Mouse (Mus musculus): ENCODE measurements around the gene Madd. TPM values are rescaled to one million over a fixed set of nuclear protein-coding genes. Genes with fewer than 3 reads are reported as not detected.

The Madd gene
- polyA plus RNA-seq, 1 experiment from 2014 or later = 39.1 TPM

DNA sequence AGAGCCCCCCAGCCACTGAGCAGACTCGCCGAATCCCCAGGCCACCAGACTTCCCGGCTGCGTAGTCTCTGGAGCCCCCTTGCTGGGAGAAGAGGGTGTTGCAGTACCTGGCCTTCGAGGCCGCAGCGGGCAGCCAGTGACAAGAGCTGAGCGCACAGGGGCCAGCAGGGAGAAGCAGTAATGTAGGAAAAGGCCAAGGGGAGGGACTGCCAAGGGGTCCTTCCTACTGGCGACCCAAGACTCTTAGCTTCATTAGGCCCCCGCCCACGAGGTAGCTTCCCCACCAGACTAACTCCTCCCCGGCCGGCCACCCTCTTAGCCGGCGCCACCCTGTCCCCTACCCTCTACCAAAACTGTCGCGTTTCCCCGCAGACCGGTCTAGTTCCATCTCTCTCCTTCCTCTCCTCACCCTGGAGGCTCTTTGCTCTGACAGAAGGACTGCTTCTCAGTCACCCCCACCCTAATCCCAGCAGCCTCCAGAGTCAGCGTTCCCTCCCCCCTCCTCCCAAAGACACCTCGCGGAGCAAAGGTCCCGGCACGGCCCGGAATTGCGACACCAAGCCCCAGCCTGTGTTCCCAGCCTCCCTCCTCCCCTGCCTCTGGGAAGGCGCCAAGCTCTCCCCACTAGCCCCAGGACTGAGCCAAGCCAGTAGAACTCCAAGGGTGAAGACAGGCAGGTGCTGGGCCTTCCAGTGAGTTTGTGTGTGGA lies 11.1 kb upstream of the Madd start:
- Histone ChIP-seq H3K4me1 (peaks cover 14% of the 10 kb centered on the region), H3K4me2 (peak overlapping the region; percentile 56), H3K4me3 (replicated peaks) (peak overlapping the region; percentile 28), H3K9ac (peak overlapping the region; percentile 51), H3K27ac (no peak overlapping the region), H3K36me3 (replicated peaks) (no peaks in the 10 kb centered on the region), H3K27me3 (peaks cover 14% of the 10 kb centered on the region), H3K9me3 (no peaks in the 10 kb centered on the region)
- peak; percentile 91 for ATAC-seq (ENCODE audit: low FRiP score)
- 2% methylated on average over 27 of the region's 27 CpGs for WGBS

DNA sequence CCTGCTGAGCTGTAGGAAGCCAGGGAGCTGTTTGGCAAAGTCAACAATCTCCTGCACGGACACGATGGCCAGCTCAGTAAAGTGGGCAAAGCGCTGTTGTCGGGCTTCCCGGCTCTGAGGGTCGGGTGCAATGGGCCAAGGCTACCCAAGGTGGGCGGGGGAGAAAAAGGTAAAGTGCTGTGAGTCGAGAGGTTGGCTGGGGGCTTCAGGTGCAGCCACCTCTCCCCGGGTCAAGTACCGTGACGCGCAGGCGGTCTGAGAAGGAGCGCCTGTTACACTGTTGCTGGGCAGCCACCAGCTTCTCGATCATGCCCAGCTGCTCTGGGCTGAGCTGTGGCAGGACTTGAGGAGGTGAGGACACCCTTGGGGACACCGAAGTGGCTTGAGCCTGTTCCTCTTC lies 6.9 kb upstream of the Madd start:
- no peaks in the 10 kb centered on the region for H3K9me3 ChIP-seq
- WGBS = 88% methylated on average over 16 of the region's 16 CpGs
- H3K27me3 ChIP-seq = peaks cover 4% of the 10 kb centered on the region; the same call in 1 of the 2 replicates
- no peak overlapping the region for H3K4me2 ChIP-seq
- no peaks in the 10 kb centered on the region for H3K36me3 ChIP-seq (replicated peaks)
- no peak for ATAC-seq (ENCODE audit: low FRiP score)
- peaks cover 14% of the 10 kb centered on the region for H3K4me1 ChIP-seq
- H3K9ac ChIP-seq = no peak overlapping the region
- no peak overlapping the region for H3K27ac ChIP-seq
- no peak overlapping the region for H3K4me3 ChIP-seq (replicated peaks)

DNA sequence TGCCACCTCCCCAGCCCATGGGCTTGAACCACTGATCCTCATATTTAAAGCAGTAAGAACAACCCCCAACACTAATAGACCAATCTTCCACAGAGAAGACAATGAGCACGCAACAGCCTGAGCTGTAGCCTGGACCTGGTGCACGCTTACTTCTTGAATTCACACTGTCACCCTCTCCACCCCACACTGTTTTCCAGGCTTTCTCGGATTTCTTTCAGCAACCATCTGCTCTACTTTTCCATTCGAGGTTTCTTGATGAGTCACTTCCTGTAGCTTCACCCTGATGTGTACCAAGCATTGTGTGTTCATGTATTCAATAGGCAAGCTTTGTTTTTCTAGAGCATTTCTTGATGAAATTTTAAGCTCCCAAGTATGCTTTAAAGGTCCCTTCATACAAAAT lies 3.8 kb upstream of the Madd start:
- no peak overlapping the region for H3K4me3 ChIP-seq (replicated peaks)
- WGBS = 79% methylated on average over 4 of the region's 4 CpGs
- H3K27ac ChIP-seq = no peak overlapping the region
- H3K9ac ChIP-seq = no peak overlapping the region
- peaks cover 5% of the 10 kb centered on the region; the same call in 1 of the 2 replicates for H3K4me1 ChIP-seq
- H3K9me3 ChIP-seq = no peaks in the 10 kb centered on the region
- no peak for ATAC-seq (ENCODE audit: low FRiP score)
- no peaks in the 10 kb centered on the region for H3K27me3 ChIP-seq
- H3K36me3 ChIP-seq (replicated peaks) = no peaks in the 10 kb centered on the region
- H3K4me2 ChIP-seq = no peak overlapping the region

DNA sequence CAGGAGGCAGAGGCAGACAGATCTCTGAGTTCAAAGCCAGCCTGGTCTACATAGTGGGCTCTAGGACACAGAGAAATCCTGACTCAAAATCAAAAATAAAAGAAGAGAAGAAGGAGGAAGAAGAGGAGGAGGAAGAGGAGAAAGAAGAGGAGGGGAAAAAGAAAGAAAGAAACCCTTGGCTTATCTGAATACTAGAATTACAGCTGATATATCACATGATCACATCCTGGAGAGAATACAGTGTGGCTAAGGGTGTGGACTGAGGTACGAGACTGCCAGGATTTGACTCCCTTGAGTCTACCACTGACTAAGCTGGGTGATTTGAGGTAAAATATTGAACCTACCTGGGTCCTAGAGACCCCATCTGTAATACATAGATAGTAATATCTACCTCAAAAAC lies 2.6 kb upstream of the Madd start:
- Histone ChIP-seq H3K9ac (no peak overlapping the region), H3K27me3 (no peaks in the 10 kb centered on the region), H3K4me2 (no peak overlapping the region), H3K27ac (no peak overlapping the region), H3K9me3 (no peaks in the 10 kb centered on the region), H3K4me1 (peaks cover 14% of the 10 kb centered on the region), H3K36me3 (replicated peaks) (no peaks in the 10 kb centered on the region), H3K4me3 (replicated peaks) (no peak overlapping the region)
- 83% methylated on average over 1 of the region's 1 CpGs for WGBS
- no peak for ATAC-seq (ENCODE audit: low FRiP score)

DNA sequence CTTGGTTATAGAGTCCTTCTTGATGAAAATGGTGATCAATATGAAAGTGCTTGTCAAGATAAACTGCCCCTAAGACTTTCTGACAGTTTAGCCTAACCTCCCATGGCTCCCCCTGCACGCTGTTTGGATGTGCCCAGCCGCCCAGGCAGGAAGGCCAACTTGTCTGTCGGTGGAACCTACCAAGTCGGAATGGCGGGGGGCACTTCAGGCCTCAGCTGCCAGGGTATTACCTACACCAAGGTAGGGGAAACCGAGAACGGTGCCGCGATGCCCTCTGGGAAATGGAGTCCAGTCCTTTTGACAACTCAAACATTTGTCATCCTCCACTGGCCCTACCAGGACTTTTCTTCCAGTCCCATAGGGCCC lies 506 bp downstream of the Madd start:
- Histone ChIP-seq H3K4me3 (replicated peaks) (peak overlapping the region; percentile 83), H3K27ac (peak overlapping the region; percentile 89), H3K4me2 (peak overlapping the region; percentile 85), H3K9me3 (no peaks in the 10 kb centered on the region), H3K4me1 (peaks cover 30% of the 10 kb centered on the region), H3K36me3 (replicated peaks) (peaks cover 2% of the 10 kb centered on the region; the same call in 1 of the 2 replicates), H3K27me3 (no peaks in the 10 kb centered on the region), H3K9ac (peak overlapping the region; percentile 67)
- ATAC-seq (ENCODE audit: low FRiP score) = peak; percentile 95
- 0% methylated on average over 9 of the region's 9 CpGs for WGBS

DNA sequence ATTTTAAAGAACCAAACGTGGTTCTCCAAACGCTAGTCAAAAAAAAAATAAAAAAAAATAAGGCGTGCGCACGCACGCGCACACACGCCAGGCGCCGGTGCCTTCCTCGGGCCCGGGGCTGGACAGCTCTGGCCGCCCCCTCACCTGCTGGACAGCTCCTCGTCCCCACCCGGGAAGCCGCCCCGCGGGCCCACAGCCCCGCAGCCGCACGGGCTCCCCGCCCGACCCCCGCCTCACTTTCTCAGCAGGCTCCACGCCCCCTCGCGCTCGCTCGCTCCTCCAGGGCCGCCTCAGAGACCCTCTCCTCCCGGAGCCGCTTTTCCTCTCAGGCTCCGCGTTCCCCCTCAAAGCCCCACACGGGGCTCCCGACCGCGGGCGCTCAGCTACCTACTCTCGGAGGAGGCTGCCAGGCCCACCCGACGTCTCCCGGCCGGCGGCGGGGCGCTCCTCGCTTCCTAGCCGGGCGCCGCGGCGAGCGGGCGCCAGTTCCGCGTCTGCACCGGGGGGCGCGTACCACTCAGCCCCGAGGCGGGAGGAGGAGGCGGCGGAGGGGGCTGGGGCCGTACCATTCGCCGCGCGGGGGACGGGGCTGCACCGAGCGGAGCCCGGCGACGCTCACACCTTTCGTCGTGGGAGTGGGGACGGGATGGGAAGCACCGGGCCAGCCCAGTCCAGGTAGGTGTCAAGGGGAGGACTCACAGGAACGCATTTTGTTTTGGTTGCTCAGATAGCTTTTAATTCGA lies 1.1 kb downstream of the Madd start:
- Histone ChIP-seq H3K9me3 (no peaks in the 10 kb centered on the region), H3K4me1 (peaks cover 30% of the 10 kb centered on the region), H3K27ac (peak overlapping the region; percentile 89), H3K4me2 (peak overlapping the region; percentile 85), H3K36me3 (replicated peaks) (peaks cover 8% of the 10 kb centered on the region; the same call in 1 of the 2 replicates), H3K4me3 (replicated peaks) (peak overlapping the region; percentile 83), H3K9ac (peak overlapping the region; percentile 67), H3K27me3 (no peaks in the 10 kb centered on the region)
- peak; percentile 97 for ATAC-seq (ENCODE audit: low FRiP score)
- WGBS = under 1% methylated on average over 67 of the region's 81 CpGs

DNA sequence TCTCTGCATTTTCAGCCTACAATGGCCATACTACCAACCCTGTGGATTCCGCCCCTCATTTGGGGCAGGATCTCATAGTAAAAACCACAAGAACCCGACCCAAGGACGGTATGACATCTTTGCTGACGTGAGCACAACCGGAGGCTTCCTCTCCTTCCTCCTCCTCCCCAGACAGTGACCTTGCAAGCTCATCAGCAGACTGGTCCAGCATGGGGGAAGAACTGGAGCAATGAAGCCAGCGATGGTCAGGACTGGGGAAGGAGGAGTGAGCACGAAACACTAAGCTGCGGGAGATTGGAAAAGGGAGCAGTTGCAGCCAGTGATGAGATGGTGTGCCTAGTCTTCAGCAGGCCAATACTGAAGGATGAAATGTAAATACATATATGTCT lies 1.6 kb downstream of the Madd start:
- no peaks in the 10 kb centered on the region for H3K9me3 ChIP-seq
- H3K4me2 ChIP-seq = peak overlapping the region; percentile 85
- H3K36me3 ChIP-seq (replicated peaks) = peaks cover 9% of the 10 kb centered on the region
- 9% methylated on average over 8 of the region's 8 CpGs for WGBS
- ATAC-seq (ENCODE audit: low FRiP score) = no peak
- no peaks in the 10 kb centered on the region for H3K27me3 ChIP-seq
- peak overlapping the region; percentile 83 for H3K4me3 ChIP-seq (replicated peaks)
- H3K27ac ChIP-seq = peak overlapping the region; percentile 89; the same call in 1 of the 2 replicates
- H3K9ac ChIP-seq = peak overlapping the region; percentile 67
- peaks cover 30% of the 10 kb centered on the region for H3K4me1 ChIP-seq

DNA sequence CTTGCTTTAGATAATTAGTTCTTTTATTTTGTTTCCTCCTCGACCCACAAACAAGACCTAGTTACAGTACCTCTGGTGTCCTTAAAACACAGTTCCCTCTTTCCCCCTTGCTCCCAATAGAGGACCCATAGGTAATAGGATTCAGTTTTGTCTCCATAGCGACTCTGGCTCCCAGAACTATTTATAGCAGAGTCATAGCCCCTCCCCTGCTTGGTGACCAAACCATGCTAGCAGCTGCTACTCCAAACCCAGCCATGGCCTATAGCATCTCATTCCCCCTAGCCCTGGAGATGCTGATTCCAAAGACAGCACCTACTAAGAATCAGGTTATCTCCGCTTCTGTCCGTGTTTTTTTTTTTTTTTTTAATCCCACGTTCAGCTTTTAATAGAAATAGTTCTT lies 2.9 kb downstream of the Madd start:
- Histone ChIP-seq H3K4me3 (replicated peaks) (no peak overlapping the region), H3K4me1 (peaks cover 30% of the 10 kb centered on the region), H3K27me3 (no peaks in the 10 kb centered on the region), H3K9me3 (no peaks in the 10 kb centered on the region), H3K4me2 (no peak overlapping the region; the same call in 1 of the 2 replicates), H3K9ac (no peak overlapping the region), H3K27ac (no peak overlapping the region), H3K36me3 (replicated peaks) (peaks cover 20% of the 10 kb centered on the region)
- ATAC-seq (ENCODE audit: low FRiP score) = no peak
- WGBS = 68% methylated on average over 5 of the region's 5 CpGs

DNA sequence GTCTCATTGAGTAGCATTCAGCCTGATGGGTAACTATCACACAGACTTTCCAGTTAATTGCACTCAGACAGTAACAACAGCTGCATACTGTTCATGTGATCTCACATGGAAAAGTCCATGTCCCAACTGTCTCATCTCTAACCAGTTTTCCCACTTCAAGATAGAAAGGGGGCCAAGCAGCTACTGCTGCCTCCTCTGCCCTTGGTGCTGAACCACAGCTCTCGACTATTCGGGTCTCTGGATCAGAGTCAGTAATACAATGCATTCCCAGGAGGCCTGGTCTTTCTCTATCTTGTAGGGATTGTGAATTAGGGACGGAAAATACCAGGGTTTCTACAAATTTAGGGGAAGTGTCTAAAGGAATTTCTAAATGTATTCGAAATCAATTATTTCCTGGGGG lies 3.8 kb downstream of the Madd start:
- Histone ChIP-seq H3K4me2 (no peak overlapping the region), H3K9ac (no peak overlapping the region), H3K27ac (0 out of 2 replicates have a peak overlapping the region, but pooled peaks have one; percentile 25), H3K27me3 (no peaks in the 10 kb centered on the region), H3K4me3 (replicated peaks) (no peak overlapping the region), H3K36me3 (replicated peaks) (peaks cover 27% of the 10 kb centered on the region), H3K4me1 (peaks cover 30% of the 10 kb centered on the region), H3K9me3 (no peaks in the 10 kb centered on the region)
- no peak for ATAC-seq (ENCODE audit: low FRiP score)
- 43% methylated on average over 4 of the region's 4 CpGs for whole genome bisulfite sequencing

DNA sequence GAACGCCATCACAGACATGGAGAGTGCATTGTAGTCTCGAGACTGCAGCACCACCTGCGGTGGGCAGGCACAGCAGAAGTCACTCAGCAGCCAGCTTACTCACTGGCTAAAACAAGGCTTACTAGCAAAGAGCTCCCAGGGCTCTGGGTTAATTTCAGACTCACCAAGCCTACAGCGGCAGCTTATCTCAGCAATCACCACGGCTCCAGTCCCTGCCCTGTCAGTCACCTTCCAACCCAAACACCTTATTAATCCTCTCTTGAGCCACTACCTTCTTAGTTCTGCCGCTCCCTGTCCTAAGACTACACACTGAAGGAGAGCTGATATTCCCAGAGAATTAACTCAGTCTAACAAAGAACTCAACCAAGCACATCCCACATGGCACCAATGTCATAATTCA lies 7.4 kb downstream of the Madd start:
- H3K27ac ChIP-seq = no peak overlapping the region
- no peaks in the 10 kb centered on the region for H3K9me3 ChIP-seq
- H3K27me3 ChIP-seq = no peaks in the 10 kb centered on the region
- H3K36me3 ChIP-seq (replicated peaks) = peaks cover 62% of the 10 kb centered on the region
- peaks cover 16% of the 10 kb centered on the region for H3K4me1 ChIP-seq
- H3K4me2 ChIP-seq = no peak overlapping the region
- ATAC-seq (ENCODE audit: low FRiP score) = no peak
- no peak overlapping the region for H3K9ac ChIP-seq
- 78% methylated on average over 6 of the region's 6 CpGs for whole genome bisulfite sequencing
- no peak overlapping the region for H3K4me3 ChIP-seq (replicated peaks)

DNA sequence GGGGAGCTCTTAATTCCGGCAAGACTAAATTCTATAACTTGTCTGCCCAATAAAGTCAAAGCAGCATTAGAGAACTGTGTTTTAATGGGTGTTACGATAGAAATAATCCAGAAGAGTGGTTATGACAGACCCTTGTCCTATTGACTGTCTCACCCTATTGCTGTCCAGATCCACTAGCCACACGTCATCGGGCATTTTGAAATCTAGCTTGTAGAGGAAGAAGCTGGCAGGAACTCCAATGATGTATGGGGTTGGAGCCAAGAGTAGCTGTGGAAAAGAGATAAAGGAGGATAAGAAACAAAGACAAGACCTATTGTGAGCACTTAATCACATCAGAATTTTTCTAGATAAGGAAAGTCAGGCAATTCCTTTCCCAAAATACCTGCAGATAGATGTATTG lies 8.1 kb downstream of the Madd start:
- Histone ChIP-seq H3K36me3 (replicated peaks) (peaks cover 64% of the 10 kb centered on the region), H3K9me3 (no peaks in the 10 kb centered on the region), H3K9ac (no peak overlapping the region; the same call in 1 of the 2 replicates), H3K4me3 (replicated peaks) (no peak overlapping the region), H3K27ac (no peak overlapping the region), H3K4me2 (no peak overlapping the region), H3K27me3 (no peaks in the 10 kb centered on the region), H3K4me1 (peaks cover 9% of the 10 kb centered on the region)
- ATAC-seq (ENCODE audit: low FRiP score) = no peak
- 91% methylated on average over 4 of the region's 4 CpGs for WGBS

DNA sequence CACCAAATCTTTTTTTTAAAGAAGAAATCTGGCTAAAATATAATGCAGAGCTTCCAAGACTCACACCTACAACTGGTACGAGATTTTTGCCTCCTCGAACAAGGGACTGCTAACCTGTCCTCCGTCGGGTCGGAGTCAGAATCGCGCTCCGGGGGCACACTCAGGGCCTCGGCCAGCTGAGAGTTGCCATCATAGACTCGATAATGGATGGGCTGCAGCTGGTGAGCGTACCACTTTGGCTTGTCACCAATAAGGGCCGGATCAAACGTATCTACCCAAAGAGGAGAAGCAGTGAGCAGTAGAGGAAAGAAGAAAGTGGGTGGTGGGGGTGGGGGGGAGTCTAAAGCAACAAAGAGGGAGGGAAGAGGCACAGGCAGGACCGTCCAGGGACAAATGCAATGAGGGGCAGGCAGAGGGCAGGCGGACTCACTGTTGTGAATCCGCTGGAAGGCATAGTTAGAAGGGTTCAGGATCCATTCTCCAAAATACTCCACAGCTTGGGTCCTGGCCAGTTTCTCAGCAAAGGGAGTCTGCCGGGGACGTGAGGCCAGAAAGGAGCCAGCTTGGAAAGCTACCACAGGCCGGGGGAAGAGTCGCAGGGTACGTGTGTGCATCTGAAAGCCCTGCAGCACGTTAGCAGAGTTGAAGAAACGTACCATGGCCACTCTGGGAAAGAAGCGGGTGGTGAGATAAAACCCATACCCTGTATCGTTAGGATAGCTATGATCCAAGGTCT lies 13.9 kb downstream of the Madd start:
- Histone ChIP-seq H3K9me3 (no peaks in the 10 kb centered on the region), H3K36me3 (replicated peaks) (peaks cover 84% of the 10 kb centered on the region), H3K27ac (no peak overlapping the region), H3K4me2 (no peak overlapping the region), H3K4me1 (no peaks in the 10 kb centered on the region), H3K4me3 (replicated peaks) (no peak overlapping the region), H3K9ac (no peak overlapping the region), H3K27me3 (no peaks in the 10 kb centered on the region)
- ATAC-seq (ENCODE audit: low FRiP score) = no peak
- WGBS = 91% methylated on average over 25 of the region's 25 CpGs
